Mouse (Mus musculus): ENCODE measurements at regions not wholly inside any gene's neighbourhood (a gene's known extent, or its start where the extent isn't known, plus 50 kb on each side); places are given as distances from the start of the nearest gene placed in this dataset.

DNA sequence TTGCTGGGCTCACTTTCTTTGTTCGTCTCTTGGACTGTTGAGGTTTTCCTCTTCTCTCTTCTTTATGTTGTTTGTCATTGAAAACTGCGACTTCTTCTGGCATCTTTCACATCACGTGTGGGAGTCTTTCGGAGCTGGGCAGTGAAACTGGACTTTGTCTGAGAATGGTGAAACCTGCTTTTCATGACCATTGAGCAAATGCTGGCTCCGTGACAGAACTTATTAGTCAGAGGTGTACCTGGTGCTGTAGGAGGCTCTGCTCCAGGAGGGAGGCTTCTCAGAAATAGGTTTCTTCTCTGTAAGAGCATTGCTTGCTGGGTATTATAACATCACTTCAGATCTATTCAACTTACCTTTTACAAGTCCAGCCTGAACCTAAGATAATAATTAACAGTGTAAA, 122.4 kb downstream of the Amer2 start:
- TF ChIP-seq TAL1 (IDR thresholded peaks at IDR 0.05; ENCODE audit: low read length) = no peak
- TF ChIP-seq GATA1 (IDR thresholded peaks at IDR 0.05; ENCODE audit: low read length) = no peak

Measured in erythroblast, embryonic 14.5 days (primary cell).